Mouse (Mus musculus) C2C12 (cell line): ENCODE results near the gene Gfap. TPM values are rescaled to one million over a fixed set of nuclear protein-coding genes. Genes with fewer than 3 reads are reported as not detected.
A peak's percentile ranks its signal among the peaks of the same experiment; 100 is the strongest.

Source experiments
- H3K27me3 ChIP-seq: one replicate; pipeline ENCODE4 v1.6.1; 2011; ENCODE audit not compliant: control insufficient read depth, insufficient read depth, insufficient read length
- H3K36me3 ChIP-seq: one replicate; pipeline ENCODE4 v1.6.1; 2011; ENCODE audit not compliant: control insufficient read depth, insufficient read depth
- H3K4me3 ChIP-seq: one replicate; pipeline ENCODE4 v1.5.1; 2011; ENCODE audit warnings: mild to moderate bottlenecking, control low read depth; ENCODE audit not compliant: poor library complexity, insufficient read depth, severe bottlenecking
- H3K79me2 ChIP-seq: one replicate; pipeline ENCODE4 v1.6.1; 2011; ENCODE audit not compliant: control insufficient read depth, insufficient read depth
- H3K79me3 ChIP-seq: one replicate; pipeline ENCODE4 v1.6.1; 2011; ENCODE audit warnings: low read depth, control low read depth
- H3ac ChIP-seq: one replicate; pipeline ENCODE3; 2011; ENCODE audit warnings: low read depth; ENCODE audit not compliant: control insufficient read depth, insufficient read length
- CEBPB ChIP-seq: IDR thresholded peaks from one replicate; pipeline ENCODE4 v1.6.1; 2011; ENCODE audit warnings: low read depth, mild to moderate bottlenecking, control low read depth, moderate library complexity
- CTCF ChIP-seq: IDR thresholded peaks from one replicate; pipeline ENCODE4 v1.5.1; 2011; ENCODE audit not compliant: control insufficient read depth, insufficient read depth, insufficient read length
- FOSL1 ChIP-seq: IDR thresholded peaks from one replicate; pipeline ENCODE4 v1.8.0; 2011; ENCODE audit warnings: mild to moderate bottlenecking, low read length; ENCODE audit not compliant: poor library complexity, insufficient read depth, severe bottlenecking
- MAX ChIP-seq: IDR thresholded peaks from one replicate; pipeline ENCODE4 v1.6.1; 2011; ENCODE audit warnings: mild to moderate bottlenecking, control low read depth
- MYOD1 ChIP-seq: IDR thresholded peaks from one replicate; pipeline ENCODE4 v1.6.1; 2011; ENCODE audit warnings: low read depth; ENCODE audit not compliant: control insufficient read depth, insufficient read length
- MYOG ChIP-seq: IDR thresholded peaks from one replicate; pipeline ENCODE4 v1.6.1; 2011; ENCODE audit not compliant: control insufficient read depth, insufficient read length; ENCODE audit errors: extremely low read depth
- USF1 ChIP-seq: IDR thresholded peaks from one replicate; pipeline ENCODE4 v1.6.1; 2011; ENCODE audit warnings: low read depth, mild to moderate bottlenecking, control low read depth, moderate library complexity
- long read RNA-seq, 2 experiments: library from polyadenylated mRNA; unstranded; transcript quantifications; one replicate each; pipeline ENCODE4 v2.0.0; 2019 to 2020
- polyA plus RNA-seq: library from polyadenylated mRNA; unstranded; fragments of >200 nt; fragmentation: generic; extraction: Trizol; gene quantifications from one replicate; pipeline ENCODE4 v1.2.1, GENCODE M21; 2012; ENCODE audit warnings: missing spikeins

Gene Gfap
- polyA plus RNA-seq, result 0.02 TPM
- long read RNA-seq, experiment 1, result 0 reads
- long read RNA-seq, experiment 2, result 0 reads

DNA sequence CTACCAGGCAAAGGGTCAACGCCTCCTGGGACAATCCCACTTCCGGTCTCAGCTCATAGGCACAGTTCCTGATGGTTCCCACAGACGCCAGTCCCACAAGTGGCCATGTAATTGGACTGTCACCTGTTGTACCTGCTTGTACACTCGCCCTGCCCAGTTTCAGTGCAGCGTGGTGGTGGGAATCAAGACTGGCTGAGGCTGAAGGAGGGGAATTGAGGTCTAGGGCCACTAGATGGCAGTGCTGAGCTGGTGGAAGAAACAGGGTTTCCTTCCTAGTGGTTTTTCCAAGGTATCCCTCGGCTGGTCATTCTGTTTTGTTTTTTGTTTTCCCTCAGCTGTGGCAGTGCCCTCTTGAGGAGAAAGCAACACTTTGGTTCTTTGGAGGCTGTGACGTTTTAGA is at the start of gene Gfap:
Gene Gfap (minus strand): TSS at position 150 of the 400 bp plus-strand sequence.
- Histone ChIP-seq H3K27me3 (no peaks in the 10 kb centered on the region), H3K36me3 (peaks cover 11% of the 10 kb centered on the region), H3K79me3 (no peaks in the 10 kb centered on the region), H3K4me3 (no peak within 1 kb of the TSS), H3ac (no peak within 1 kb of the TSS), H3K79me2 (no peaks in the 10 kb centered on the region)
- TF ChIP-seq USF1, result no peak
- TF ChIP-seq FOSL1, result no peak
- no peak for TF ChIP-seq MAX
- TF ChIP-seq MYOD1, result no peak
- peak; percentile 77 for TF ChIP-seq CTCF
- no peak for TF ChIP-seq CEBPB
- no peak for TF ChIP-seq MYOG

DNA sequence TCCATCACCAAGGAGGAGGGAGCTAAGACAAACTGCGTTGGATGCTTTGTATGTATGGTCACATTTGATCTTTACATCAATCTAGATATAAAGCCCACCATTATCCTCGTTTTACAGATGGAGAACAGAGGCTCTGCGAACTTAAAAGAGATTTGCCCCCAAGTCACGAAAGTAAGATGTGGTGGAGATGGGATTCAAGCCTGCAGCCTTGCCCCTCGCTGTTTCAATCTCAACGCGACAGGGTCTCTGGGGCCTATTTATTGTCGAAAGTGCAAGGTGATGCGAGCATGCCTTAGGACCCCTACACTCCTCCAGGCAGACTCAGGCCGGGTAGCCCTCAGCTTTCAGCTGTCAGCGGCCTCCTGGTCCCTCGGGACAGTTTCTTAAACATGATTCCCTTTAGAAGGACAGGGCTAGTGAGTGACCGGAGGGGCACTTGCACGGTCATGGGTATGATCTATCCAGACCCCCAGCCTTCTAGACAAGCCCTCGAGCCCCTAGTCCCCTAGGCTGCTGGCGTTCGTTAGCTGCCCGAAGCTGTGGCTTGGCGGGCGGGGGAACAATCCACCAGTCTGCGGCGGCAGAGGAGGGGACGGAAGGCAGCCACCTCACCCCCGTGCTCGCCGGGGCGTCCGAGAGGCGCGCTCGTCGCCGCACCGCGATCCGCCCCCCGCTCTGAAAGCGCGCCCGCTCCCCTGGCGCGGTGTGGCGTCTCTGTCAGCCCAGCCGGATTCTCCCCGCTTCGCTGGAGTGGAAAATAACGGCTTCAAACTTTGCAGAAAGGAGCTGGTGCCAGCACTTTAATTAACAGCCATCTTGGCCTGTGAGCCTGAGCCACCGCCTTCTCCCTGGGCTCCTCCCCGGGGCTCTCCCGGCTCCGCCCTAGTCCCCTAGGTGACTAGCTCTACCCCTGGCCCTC is 47.6 kb upstream of the Gfap start:
- Histone ChIP-seq H3K79me2 (no peaks in the 10 kb centered on the region), H3K36me3 (no peaks in the 10 kb centered on the region), H3ac (peak overlapping the region; percentile 63), H3K27me3 (peaks cover 10% of the 10 kb centered on the region), H3K4me3 (peak overlapping the region; percentile 14), H3K79me3 (no peaks in the 10 kb centered on the region)
- no peak for TF ChIP-seq MYOG
- no peak for TF ChIP-seq MYOD1
- TF ChIP-seq FOSL1, result no peak
- no peak for TF ChIP-seq MAX
- no peak for TF ChIP-seq CTCF
- TF ChIP-seq USF1, result no peak
- TF ChIP-seq CEBPB, result no peak

DNA sequence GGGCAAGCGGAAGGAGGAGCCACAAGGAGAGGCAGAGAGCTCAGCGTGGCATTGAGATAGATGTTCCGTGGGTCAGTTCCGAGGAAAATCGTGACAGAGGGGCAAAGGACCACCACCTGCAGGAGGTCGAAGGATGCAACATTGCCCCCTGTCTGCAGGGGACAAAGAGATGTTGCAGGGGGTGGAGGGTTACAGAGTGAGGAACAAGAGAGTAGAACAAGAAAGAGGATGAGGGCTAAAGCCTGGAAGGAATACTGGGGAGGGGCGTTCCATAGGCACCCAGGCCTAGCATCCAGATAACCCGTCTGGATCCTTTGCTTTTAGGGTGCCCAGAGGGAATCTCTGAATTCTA is 46.3 kb upstream of the Gfap start:
- no peak overlapping the region for H3K4me3 ChIP-seq
- TF ChIP-seq MAX (no peak), CEBPB (no peak), USF1 (no peak), MYOD1 (no peak), MYOG (no peak), FOSL1 (no peak), CTCF (no peak)

DNA sequence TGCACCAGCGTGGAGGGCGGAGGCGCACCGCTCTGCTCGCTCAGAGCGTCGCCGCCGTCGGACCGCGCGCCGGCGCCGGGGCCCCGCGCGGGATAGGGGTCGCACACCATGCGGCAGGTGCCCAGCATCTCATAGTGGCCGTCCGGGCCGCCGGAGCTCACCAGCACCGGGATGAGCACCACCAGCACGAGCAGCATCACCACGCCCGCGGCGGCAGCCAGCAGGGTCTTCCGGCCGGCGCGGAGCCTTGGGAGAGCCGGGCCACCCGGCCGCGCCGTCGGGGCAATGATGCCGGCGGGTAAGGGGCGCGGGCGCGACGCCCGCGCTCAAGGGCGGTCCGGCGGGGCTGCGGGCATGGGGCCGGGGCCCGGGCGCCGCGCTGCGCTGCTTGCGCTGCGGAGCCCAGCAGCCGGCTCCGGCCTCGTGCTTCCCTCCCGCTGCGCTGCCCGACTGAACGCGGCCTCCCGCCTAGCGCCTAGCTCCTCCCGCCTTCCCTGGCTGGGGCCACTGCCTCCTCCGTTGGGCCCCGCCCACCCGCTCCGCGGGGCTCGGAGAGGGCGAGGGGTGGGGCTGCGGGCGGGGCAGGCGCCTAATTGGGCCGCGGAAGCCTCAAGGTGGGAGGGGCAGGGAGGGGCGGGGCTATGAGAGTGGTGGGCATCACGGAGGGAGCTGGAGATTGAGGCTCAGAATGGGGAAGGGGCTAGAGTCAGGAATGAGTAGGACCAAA is 45.7 kb upstream of the Gfap start, which contains the start of gene C1ql1:
Gene C1ql1 (minus strand): TSS at position 424 of the 727 bp plus-strand sequence.
- Histone ChIP-seq H3K4me3 (no peak within 1 kb of the TSS), H3K27me3 (peaks cover 7% of the 10 kb centered on the region), H3K79me3 (no peaks in the 10 kb centered on the region), H3K36me3 (no peaks in the 10 kb centered on the region), H3ac (no peak within 1 kb of the TSS), H3K79me2 (no peaks in the 10 kb centered on the region)
- no peak for TF ChIP-seq MAX
- TF ChIP-seq CEBPB, result no peak
- no peak for TF ChIP-seq CTCF
- TF ChIP-seq MYOG, result no peak
- TF ChIP-seq USF1, result no peak
- no peak for TF ChIP-seq MYOD1
- no peak for TF ChIP-seq FOSL1

More for the DNA sequence above, 46.3 kb upstream of the Gfap start:
- Histone ChIP-seq H3K27me3 (peaks cover 7% of the 10 kb centered on the region), H3ac (no peak overlapping the region), H3K36me3 (no peaks in the 10 kb centered on the region), H3K79me2 (no peaks in the 10 kb centered on the region), H3K79me3 (no peaks in the 10 kb centered on the region)

DNA sequence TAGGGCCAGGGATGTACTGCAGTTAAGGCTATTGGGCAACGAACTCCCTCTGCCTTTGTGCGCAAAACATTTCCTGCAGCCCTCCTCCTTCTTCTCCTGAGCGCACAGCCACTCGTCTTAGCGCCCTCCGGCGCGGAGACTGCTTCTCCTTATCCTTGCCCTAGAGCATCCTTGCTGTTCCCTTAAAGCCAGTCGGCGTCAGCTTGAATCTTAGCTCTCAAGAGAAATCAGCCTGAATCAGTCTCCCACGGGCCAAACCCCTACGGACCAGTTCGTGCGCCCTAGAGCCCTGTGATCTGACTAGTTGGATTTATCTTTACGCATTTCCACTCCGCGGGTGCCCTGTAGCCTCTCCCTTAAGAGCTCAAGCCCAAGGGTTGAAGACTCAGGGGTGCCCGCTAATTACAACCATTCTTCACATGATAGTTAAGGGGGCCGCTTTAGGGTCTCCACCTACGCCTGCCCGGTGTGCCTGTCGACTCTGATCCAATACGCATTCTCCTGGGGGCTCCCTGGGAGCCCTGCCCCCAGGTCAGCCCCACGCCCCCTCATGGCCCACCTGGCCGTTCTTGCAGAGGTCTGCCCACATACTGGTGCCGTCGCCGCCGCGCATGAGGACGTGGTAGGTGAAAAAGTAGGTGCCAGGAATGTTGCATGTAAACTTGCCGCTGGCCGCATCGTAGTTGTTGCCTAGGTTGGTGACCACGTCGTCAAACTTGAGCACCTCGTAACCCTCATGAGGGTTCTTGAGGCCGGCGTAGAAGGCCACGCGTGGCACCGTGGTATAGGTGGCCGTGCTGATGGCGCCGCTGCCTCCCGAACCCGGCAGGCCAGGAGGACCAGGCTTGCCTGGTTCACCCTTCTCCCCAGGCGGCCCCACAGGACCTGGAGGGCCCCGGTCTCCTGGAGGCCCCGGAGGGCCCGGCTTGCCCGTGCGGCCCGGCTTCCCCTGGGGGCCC is 44.9 kb upstream of the Gfap start:
- no peaks in the 10 kb centered on the region for H3K36me3 ChIP-seq
- TF ChIP-seq MYOG, result no peak
- TF ChIP-seq CEBPB, result no peak
- no peak for TF ChIP-seq MYOD1
- no peak for TF ChIP-seq USF1
- no peak for TF ChIP-seq MAX
- TF ChIP-seq CTCF, result no peak
- TF ChIP-seq FOSL1, result no peak
- no peak overlapping the region for H3K4me3 ChIP-seq
- no peak overlapping the region for H3ac ChIP-seq
- H3K27me3 ChIP-seq, result peaks cover 7% of the 10 kb centered on the region
- no peaks in the 10 kb centered on the region for H3K79me3 ChIP-seq
- H3K79me2 ChIP-seq, result no peaks in the 10 kb centered on the region
